Mouse (Mus musculus): ENCODE data around the gene Arid1a.

DNA sequence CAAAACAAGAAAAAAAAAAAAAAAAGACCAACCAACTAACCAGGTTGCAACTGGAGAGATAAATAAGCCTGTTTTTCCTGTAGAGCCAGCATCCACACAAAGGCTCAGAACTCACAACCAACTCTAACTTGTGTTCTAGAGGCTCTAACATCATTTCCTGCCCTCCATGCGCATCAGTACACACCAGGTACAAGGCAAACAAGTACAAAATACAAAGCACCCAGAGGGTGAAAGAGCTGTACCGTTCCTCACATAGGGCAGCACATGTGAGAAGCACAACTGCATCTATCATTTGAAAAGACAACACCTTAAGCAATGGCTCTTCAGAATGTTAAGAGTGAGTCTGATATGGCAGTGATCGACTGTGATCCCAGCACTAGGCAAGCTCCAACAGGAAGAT lies 36.8 kb downstream of the Arid1a start:
- no peak for TF ChIP-seq CTCF (IDR thresholded peaks at IDR 0.05; ENCODE audit: insufficient read depth, low read depth, low read length)
- TF ChIP-seq POLR2A (IDR thresholded peaks at IDR 0.05; ENCODE audit: insufficient read depth, low read depth, low read length): no peak
